Comparison of ENCODE assay signal across 16 mouse cellular contexts in the genomic region with DNA sequence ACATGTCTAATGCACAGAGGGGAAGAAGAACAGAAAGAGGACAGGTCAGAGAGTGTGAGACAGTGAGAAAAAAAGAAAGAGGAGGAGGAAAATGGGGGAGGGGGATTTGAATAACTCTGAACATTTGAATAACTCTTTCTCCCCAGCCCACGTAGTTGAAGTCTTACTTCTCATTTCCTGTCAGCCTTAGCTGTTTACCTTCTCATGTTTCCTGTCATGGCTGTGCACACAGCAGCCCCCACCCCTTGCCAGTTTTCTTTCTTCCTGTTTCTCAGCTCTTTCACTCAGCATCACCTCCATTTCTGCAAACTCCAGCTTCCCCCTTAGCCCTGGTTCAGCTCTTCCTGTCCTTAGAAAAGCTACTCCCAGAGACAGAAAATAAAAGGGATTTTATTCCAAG. TPM values are rescaled to one million over a fixed set of nuclear protein-coding genes. Genes with fewer than 3 reads are reported as not detected.
A peak's percentile ranks its signal among the peaks of the same experiment; 100 is the strongest.
DNase-seq lines count a peak whose midpoint lies in the region; ATAC-seq and TF ChIP-seq lines count a peak whose summit lies in the region.
"Had no signal": no experiment of that assay in that cellular context is flagged by ENCODE, and none has a peak within 500 bp of the region (broad histone marks: within the 10 kb centered on the region; RNA-seq: fewer than 3 reads in every experiment).

No protein-coding gene starts in this region.

- H3K27me3 ChIP-seq in lung, embryonic 15.5 days, result no peaks in the 10 kb centered on the region
- H3K27me3 ChIP-seq in MEL (ENCODE audit: control insufficient read depth in 1 of 2, insufficient read depth in 2 of 2, low read length in 2 of 2), result peaks cover 16 to 17% of the 10 kb centered on the region in 2 experiments
- H3K27me3 ChIP-seq in hindbrain, embryonic 13.5 days, result no peaks in the 10 kb centered on the region
- H3K27me3 ChIP-seq: hindbrain, embryonic 12.5 days; liver, embryonic 13.5 days; midbrain, embryonic 12.5 days had no signal

- no peak overlapping the region for H3K4me2 ChIP-seq in lung, embryonic 15.5 days
- H3K4me2 ChIP-seq in hindbrain, embryonic 13.5 days, result no peak overlapping the region
- H3K4me2 ChIP-seq: hindbrain, embryonic 12.5 days; liver, embryonic 13.5 days; midbrain, embryonic 12.5 days had no signal

- no peaks in the 10 kb centered on the region for H3K36me3 ChIP-seq in lung, embryonic 15.5 days
- H3K36me3 ChIP-seq in MEL (ENCODE audit: control insufficient read depth in 1 of 2, insufficient read depth in 2 of 2, low read length in 2 of 2), result no peaks in the 10 kb centered on the region
- H3K36me3 ChIP-seq in hindbrain, embryonic 13.5 days, result no peaks in the 10 kb centered on the region
- H3K36me3 ChIP-seq: hindbrain, embryonic 12.5 days; liver, embryonic 13.5 days; midbrain, embryonic 12.5 days had no signal

- no peak for TF ChIP-seq POLR2A in MEL (IDR thresholded peaks at IDR 0.05; ENCODE audit: control insufficient read depth in 1 of 2, insufficient read depth in 1 of 2, low read depth in 1 of 2, low read length in 2 of 2, poor library complexity in 1 of 2)

- peak; percentile 55; the same call in 1 of the 2 replicates for ATAC-seq in lung, embryonic 15.5 days (ENCODE audit: borderline replicate concordance, extremely low read depth, low FRiP score, low TSS enrichment)
- ATAC-seq in megakaryocyte, adult 5-6 weeks (ENCODE audit: poor library complexity, severe bottlenecking), result peak; percentile 64
- ATAC-seq in hindbrain, embryonic 13.5 days (ENCODE audit: low FRiP score), result no peak

- DNase-seq in lung, adult 18-20 months, result no peak
- peak; percentile 54 for DNase-seq in MEL (ENCODE audit: low read depth, low spot score)
- peak; percentile 79 for DNase-seq in thymus, postnatal 14 days
- DNase-seq in cerebellum, postnatal 14 days, result no peak
- DNase-seq: heart, adult 2 months; kidney, postnatal 25 days; liver, embryonic 13.5 days had no signal

- no peak overlapping the region for H3K4me3 ChIP-seq in lung, embryonic 15.5 days
- H3K4me3 ChIP-seq in MEL (ENCODE audit: control insufficient read depth in 1 of 2, insufficient read depth in 1 of 2, low read depth in 2 of 2, low read length in 2 of 2), result no peak overlapping the region
- H3K4me3 ChIP-seq in hindbrain, embryonic 13.5 days, result no peak overlapping the region
- H3K4me3 ChIP-seq: heart, adult 2 months; hindbrain, embryonic 12.5 days; left cerebral cortex, adult 2 months; liver, embryonic 13.5 days; midbrain, embryonic 12.5 days had no signal

- TF ChIP-seq CTCF in MEL (IDR thresholded peaks at IDR 0.05 in 2 of 3, conservative IDR thresholded peaks at IDR 0.05 in 1 of 3; ENCODE audit: control insufficient read depth in 1 of 3, insufficient read depth in 1 of 3, low read depth in 2 of 3, low read length in 3 of 3, poor library complexity in 1 of 3, severe bottlenecking in 1 of 3), result no peak

- no peak overlapping the region for H3K27ac ChIP-seq in lung, embryonic 15.5 days
- H3K27ac ChIP-seq in MEL (ENCODE audit: control insufficient read depth, low read depth, low read length), result no peak overlapping the region
- H3K27ac ChIP-seq in hindbrain, embryonic 13.5 days, result no peak overlapping the region
- H3K27ac ChIP-seq: heart, adult 2 months; hindbrain, embryonic 12.5 days; left cerebral cortex, adult 2 months; liver, embryonic 13.5 days; midbrain, embryonic 12.5 days had no signal

- H3K79me2 ChIP-seq in MEL (ENCODE audit: control insufficient read depth, insufficient read depth, low read length, poor library complexity), result no peaks in the 10 kb centered on the region

- no peak for TF ChIP-seq RAD21 in MEL (IDR thresholded peaks at IDR 0.05; ENCODE audit: low read depth, low read length)

- TF ChIP-seq EP300 in MEL (IDR thresholded peaks at IDR 0.05; ENCODE audit: low read depth in 1 of 2, low read length in 2 of 2), result no peak

- WGBS in lung, embryonic 15.5 days, result 0% methylated on average over 1 of the region's 1 CpGs
- 33% methylated on average over 1 of the region's 1 CpGs for WGBS in hindbrain, embryonic 13.5 days

- H3K9me3 ChIP-seq in lung, embryonic 15.5 days, result no peaks in the 10 kb centered on the region
- no peaks in the 10 kb centered on the region for H3K9me3 ChIP-seq in MEL (replicated peaks; ENCODE audit: insufficient read depth, low read length)
- no peaks in the 10 kb centered on the region for H3K9me3 ChIP-seq in hindbrain, embryonic 13.5 days
- H3K9me3 ChIP-seq: hindbrain, embryonic 12.5 days; liver, embryonic 13.5 days; midbrain, embryonic 12.5 days had no signal

- 0 out of 2 replicates have a peak, but pooled peaks cover 7% of the 10 kb centered on the region for H3K4me1 ChIP-seq in lung, embryonic 15.5 days
- no peaks in the 10 kb centered on the region for H3K4me1 ChIP-seq in MEL (ENCODE audit: control insufficient read depth in 1 of 2, insufficient read depth in 2 of 2, low read length in 2 of 2)
- no peaks in the 10 kb centered on the region for H3K4me1 ChIP-seq in hindbrain, embryonic 13.5 days (replicated peaks)
- H3K4me1 ChIP-seq: hindbrain, embryonic 12.5 days; liver, embryonic 13.5 days had no signal

- H3K9ac ChIP-seq in lung, embryonic 15.5 days, result no peak overlapping the region
- H3K9ac ChIP-seq in MEL (ENCODE audit: control insufficient read depth, low read depth, low read length, poor library complexity, severe bottlenecking), result no peak overlapping the region
- H3K9ac ChIP-seq in hindbrain, embryonic 13.5 days, result no peak overlapping the region
- H3K9ac ChIP-seq: hindbrain, embryonic 12.5 days; liver, embryonic 13.5 days; midbrain, embryonic 12.5 days had no signal

TF ChIP-seq in MEL, 35 proteins besides CTCF, POLR2A, EP300 and RAD21:
- TF ChIP-seq SIN3A (IDR thresholded peaks at IDR 0.05; ENCODE audit: low read length) (no peak), RCOR1 (IDR thresholded peaks at IDR 0.05; ENCODE audit: low read depth, low read length) (no peak), ZMIZ1 (IDR thresholded peaks at IDR 0.05; ENCODE audit: low read depth, low read length) (no peak), UBTF (IDR thresholded peaks at IDR 0.05; ENCODE audit: borderline replicate concordance, insufficient read depth, low read depth, low read length) (no peak), MYC (IDR thresholded peaks at IDR 0.05; ENCODE audit: low read depth, low read length) (no peak), MEF2A (IDR thresholded peaks at IDR 0.05; ENCODE audit: extremely low read depth, insufficient replicate concordance, low read depth, low read length, poor library complexity, severe bottlenecking) (no peak), BHLHE40 (IDR thresholded peaks at IDR 0.05; ENCODE audit: borderline replicate concordance, low read depth, low read length) (no peak), MXI1 (IDR thresholded peaks at IDR 0.05; ENCODE audit: low read depth, low read length) (no peak), JUND (IDR thresholded peaks at IDR 0.05; ENCODE audit: low read depth, low read length) (no peak), TAL1 (IDR thresholded peaks at IDR 0.05; ENCODE audit: low read length) (no peak), CHD1 (IDR thresholded peaks at IDR 0.05; ENCODE audit: low read depth, low read length) (no peak), ZNF384 (IDR thresholded peaks at IDR 0.05; ENCODE audit: low read depth, low read length) (no peak), ELF1 (IDR thresholded peaks at IDR 0.05; ENCODE audit: low read depth, low read length) (no peak), CHD2 (IDR thresholded peaks at IDR 0.05; ENCODE audit: low read length) (no peak), E2F4 (IDR thresholded peaks at IDR 0.05; ENCODE audit: borderline replicate concordance, low read depth, low read length) (no peak), SMC3 (IDR thresholded peaks at IDR 0.05; ENCODE audit: low read depth, low read length) (no peak), ETS1 (IDR thresholded peaks at IDR 0.05; ENCODE audit: low read depth, low read length) (no peak)

RNA-seq across cellular contexts. Expression of a gene that starts 22.8 kb away (rescaled TPM):
- polyA plus RNA-seq in lung, embryonic 15.5 days (2015; fragmentation: Nextera tagmentation; extraction: Ambion mirVana), result 0.66 TPM in 1 of 2 replicates, not detected in the other
- not detected in 2 replicates for total RNA-seq in MEL (2012; rRNA removed)
- polyA plus RNA-seq in MEL (2012; ENCODE audit: insufficient read depth in 1 of 2, insufficient read length in 2 of 2, low read depth in 1 of 2, low replicate concordance in 2 of 2, missing spikeins in 1 of 2), result not detected
- total RNA-seq in megakaryocyte, adult 5-6 weeks (2015), result 0.50 TPM in 1 of 2 replicates, not detected in the other
- total RNA-seq in megakaryocyte, adult 5-6 weeks (2017), result 0.48 and 0.77 TPM in 2 replicates
- not detected in 2 replicates for polyA plus RNA-seq in hindbrain, embryonic 13.5 days (2015; fragmentation: Nextera tagmentation; extraction: Ambion mirVana)
- total RNA-seq: adrenal gland, adult 18-20 months; heart, adult 2 months; left cerebral cortex, adult 2 months had no signal
- polyA plus RNA-seq: hindbrain, embryonic 12.5 days; liver, embryonic 13.5 days; midbrain, embryonic 12.5 days; neural tube, embryonic 11.5 days; stomach, embryonic 14.5 days had no signal

Comparison
In these comparisons a context has a peak if more than half of its experiments do, and no peak if none do; other contexts are left out.
1. DNase-seq: peak in MEL (single experiment) and thymus, postnatal 14 days (single experiment); none in lung, adult 18-20 months (0 of 2) and cerebellum, postnatal 14 days (0 of 2).